Mouse (Mus musculus) stomach, embryonic 16.5 days (tissue): ENCODE results near the gene Gm20715. TPM values are rescaled to one million over a fixed set of nuclear protein-coding genes. Genes with fewer than 3 reads are reported as not detected.

Experiments used
- ATAC-seq: fragments of 200-750 bp; cut with Nextera tagmentation; 2 replicates; pipeline ENCODE4 v1.8.0; 2017; ENCODE audit warnings: moderate number of reproducible peaks, moderate TSS enrichment; ENCODE audit not compliant: insufficient read depth, low FRiP score
- H3K27ac ChIP-seq: fragments of 300-500 bp; sonication (generic); 2 replicates; pipeline ENCODE4 v1.5.1; 2014; ENCODE audit warnings: low read length
- H3K27me3 ChIP-seq: fragments of 300-500 bp; sonication (generic); 2 replicates; pipeline ENCODE4 v1.6.1; 2014; ENCODE audit warnings: low read length, control low read depth, mixed read lengths; ENCODE audit not compliant: control insufficient read depth, insufficient read depth
- H3K36me3 ChIP-seq: fragments of 300-500 bp; sonication (generic); 2 replicates; pipeline ENCODE4 v1.6.1; 2014; ENCODE audit warnings: low read length; ENCODE audit not compliant: control insufficient read depth, insufficient read depth
- H3K4me1 ChIP-seq: fragments of 300-500 bp; sonication (generic); 2 replicates; pipeline ENCODE4 v1.6.1; 2014; ENCODE audit warnings: low read length, control low read depth, mixed read lengths; ENCODE audit not compliant: control insufficient read depth, insufficient read depth
- H3K4me2 ChIP-seq: fragments of 300-500 bp; sonication (generic); 2 replicates; pipeline ENCODE4 v1.6.1; 2014; ENCODE audit warnings: low read depth, low read length, mixed read lengths
- H3K4me3 ChIP-seq: fragments of 300-500 bp; sonication (generic); replicated peaks from 2 replicates; pipeline ENCODE4 v1.5.1; 2014; ENCODE audit warnings: mild to moderate bottlenecking, low read length
- H3K9ac ChIP-seq: fragments of 300-500 bp; sonication (generic); 2 replicates; pipeline ENCODE4 v1.6.1; 2014; ENCODE audit warnings: low read length
- H3K9me3 ChIP-seq: fragments of 300-500 bp; sonication (generic); replicated peaks from 2 replicates; pipeline ENCODE4 v1.6.1; 2016; ENCODE audit warnings: low read length, control low read depth; ENCODE audit not compliant: control insufficient read depth
- WGBS: fragments of 180-500 bp; shearing (Covaris S2); extraction: QIAGEN DNeasy Blood & Tissue Kit; methylation state at CpG from one replicate; pipeline ENCODE4 v1.1.7; 2014; 5-methylcytosine and 5-hydroxymethylcytosine counted together
- polyA plus RNA-seq: library from polyadenylated mRNA; unstranded; fragments of >200 nt; fragmentation: Nextera tagmentation; extraction: Ambion mirVana; gene quantifications from 2 replicates; pipeline ENCODE4 v1.2.1, GENCODE M21; 2015

The Gm20715 gene
- polyA plus RNA-seq, 1 experiment from 2014 or later, result not detected

- H3K4me1 ChIP-seq, result no peaks in the 10 kb centered on the region
- H3K9me3 ChIP-seq, result no peaks in the 10 kb centered on the region
- H3K27me3 ChIP-seq, result no peaks in the 10 kb centered on the region
- H3K9ac ChIP-seq, result no peak overlapping the region
- no peak for ATAC-seq
- no peak overlapping the region for H3K27ac ChIP-seq
- 0 out of 2 replicates have a peak, but pooled peaks cover 4% of the 10 kb centered on the region for H3K36me3 ChIP-seq
- H3K4me3 ChIP-seq, result no peak overlapping the region
- no peak overlapping the region for H3K4me2 ChIP-seq
- WGBS, result 90% methylated on average over 3 of the region's 3 CpGs
Observed at GRCm38 (mm10) chr7:6372993-6373392, 37.1 kb upstream of the Gm20715 start.

GRCm38 (mm10) chr7:6378441-6378840, 31.6 kb upstream of the Gm20715 start:
- Histone ChIP-seq H3K4me2 (no peak overlapping the region), H3K9ac (no peak overlapping the region), H3K9me3 (no peaks in the 10 kb centered on the region), H3K27me3 (no peaks in the 10 kb centered on the region), H3K4me1 (peaks cover 8% of the 10 kb centered on the region), H3K36me3 (0 out of 2 replicates have a peak, but pooled peaks cover 4% of the 10 kb centered on the region), H3K27ac (no peak overlapping the region), H3K4me3 (no peak overlapping the region)
- no peak for ATAC-seq
- 85% methylated on average over 8 of the region's 8 CpGs for WGBS

GRCm38 (mm10) chr7:6381431-6381830, 28.6 kb upstream of the Gm20715 start:
- Histone ChIP-seq H3K4me1 (peaks cover 12% of the 10 kb centered on the region), H3K27me3 (no peaks in the 10 kb centered on the region), H3K27ac (no peak overlapping the region), H3K9me3 (no peaks in the 10 kb centered on the region), H3K9ac (no peak overlapping the region), H3K36me3 (no peaks in the 10 kb centered on the region), H3K4me2 (no peak overlapping the region), H3K4me3 (no peak overlapping the region)
- ATAC-seq, result no peak
- 72% methylated on average over 2 of the region's 2 CpGs for WGBS

GRCm38 (mm10) chr7:6383044-6383455, 27.0 kb upstream of the Gm20715 start, which contains the start of gene Zfp28:
Gene Zfp28, plus strand, starts transcription at chr7:6383295.
- Histone ChIP-seq H3K9ac (peak within 1 kb of the TSS; percentile 75), H3K4me3 (peak within 1 kb of the TSS; percentile 69), H3K27me3 (no peaks in the 10 kb centered on the region), H3K4me1 (peaks cover 12% of the 10 kb centered on the region), H3K4me2 (peak within 1 kb of the TSS; percentile 72), H3K36me3 (no peaks in the 10 kb centered on the region), H3K27ac (no peak within 1 kb of the TSS), H3K9me3 (no peaks in the 10 kb centered on the region)
- under 1% methylated on average over 26 of the region's 28 CpGs for WGBS
- ATAC-seq, result peak; percentile 99

- H3K36me3 ChIP-seq, result no peaks in the 10 kb centered on the region
- no peaks in the 10 kb centered on the region for H3K9me3 ChIP-seq
- H3K9ac ChIP-seq, result 0 out of 2 replicates have a peak overlapping the region, but pooled peaks have one; percentile 75
- WGBS, result 64% methylated on average over 8 of the region's 8 CpGs
- H3K4me1 ChIP-seq, result peaks cover 12% of the 10 kb centered on the region
- no peaks in the 10 kb centered on the region for H3K27me3 ChIP-seq
- H3K4me3 ChIP-seq, result peak overlapping the region; percentile 69
- ATAC-seq, result no peak
- peak overlapping the region; percentile 72 for H3K4me2 ChIP-seq
- no peak overlapping the region for H3K27ac ChIP-seq
Observed at GRCm38 (mm10) chr7:6384011-6384410, 26.1 kb upstream of the Gm20715 start.

GRCm38 (mm10) chr7:6386995-6387394, 23.1 kb upstream of the Gm20715 start:
- Histone ChIP-seq H3K9ac (no peak overlapping the region), H3K4me3 (no peak overlapping the region), H3K9me3 (no peaks in the 10 kb centered on the region), H3K27ac (no peak overlapping the region), H3K36me3 (0 out of 2 replicates have a peak, but pooled peaks cover 5% of the 10 kb centered on the region), H3K4me1 (peaks cover 12% of the 10 kb centered on the region), H3K27me3 (no peaks in the 10 kb centered on the region), H3K4me2 (no peak overlapping the region)
- no peak for ATAC-seq
- WGBS, result 92% methylated on average over 8 of the region's 8 CpGs

- Histone ChIP-seq H3K27ac (no peak overlapping the region), H3K4me2 (no peak overlapping the region), H3K27me3 (no peaks in the 10 kb centered on the region), H3K9ac (no peak overlapping the region), H3K9me3 (no peaks in the 10 kb centered on the region), H3K4me1 (peaks cover 2% of the 10 kb centered on the region; the same call in 1 of the 2 replicates), H3K4me3 (no peak overlapping the region), H3K36me3 (0 out of 2 replicates have a peak, but pooled peaks cover 5% of the 10 kb centered on the region)
- WGBS, result 81% methylated on average over 5 of the region's 5 CpGs
- no peak for ATAC-seq
Observed at GRCm38 (mm10) chr7:6388971-6389370, 21.1 kb upstream of the Gm20715 start.

- Histone ChIP-seq H3K27ac (no peak overlapping the region), H3K27me3 (no peaks in the 10 kb centered on the region), H3K36me3 (0 out of 2 replicates have a peak, but pooled peaks cover 5% of the 10 kb centered on the region), H3K9me3 (no peaks in the 10 kb centered on the region), H3K4me1 (no peaks in the 10 kb centered on the region), H3K4me2 (no peak overlapping the region), H3K4me3 (no peak overlapping the region), H3K9ac (no peak overlapping the region)
- 75% methylated on average over 5 of the region's 5 CpGs for WGBS
- no peak for ATAC-seq
Observed at GRCm38 (mm10) chr7:6389449-6389848, 20.6 kb upstream of the Gm20715 start.

GRCm38 (mm10) chr7:6397996-6398975, 11.8 kb upstream of the Gm20715 start, which contains the start of gene Smim17:
Gene Smim17, plus strand, starts transcription at chr7:6398715.
- peak; percentile 60; the same call in 1 of the 2 replicates for ATAC-seq
- H3K36me3 ChIP-seq, result no peaks in the 10 kb centered on the region
- 25% methylated on average over 25 of the region's 25 CpGs for WGBS
- peak within 1 kb of the TSS; percentile 68 for H3K9ac ChIP-seq
- no peaks in the 10 kb centered on the region for H3K4me1 ChIP-seq
- H3K4me3 ChIP-seq, result peak within 1 kb of the TSS; percentile 55
- peak within 1 kb of the TSS; percentile 65 for H3K4me2 ChIP-seq
- no peaks in the 10 kb centered on the region for H3K27me3 ChIP-seq
- H3K27ac ChIP-seq, result no peak within 1 kb of the TSS
- no peaks in the 10 kb centered on the region for H3K9me3 ChIP-seq
